In genomic region chr1:93142871-93143270, GRCm38 (mm10) we compare ENCODE assay signal across 25 mouse cellular contexts. TPM values are rescaled to one million over a fixed set of nuclear protein-coding genes. Genes with fewer than 3 reads are reported as not detected.
A peak's percentile ranks its signal among the peaks of the same experiment; 100 is the strongest.
DNase-seq lines count a peak whose midpoint lies in the region.
"Had no signal": no experiment of that assay in that cellular context is flagged by ENCODE, and none has a peak within 500 bp of the region (broad histone marks: within the 10 kb centered on the region; RNA-seq: fewer than 3 reads in every experiment).

No protein-coding gene starts in this region.

- DNase-seq in adrenal gland, adult 2 months = peak; percentile 35
- no peak for DNase-seq in adrenal gland, adult 18-20 months (ENCODE audit: low spot score in 2 of 2)
- DNase-seq in adrenal gland, postnatal 14 days = peak; percentile 59
- DNase-seq in adrenal gland, adult 8-10 months = no peak
- DNase-seq in adipocyte (ENCODE audit: low spot score) = peak; percentile 52
- no peak for DNase-seq in right cerebral cortex, adult 18-20 months
- DNase-seq: B cell, adult 2 months; cerebellum, adult 11-12 months; cerebellum, adult 2 months; cerebellum, adult 9-10 months; cerebellum, postnatal 10 days; cerebellum, postnatal 25 days; forebrain, postnatal 0 days had no signal

RNA-seq across cellular contexts. Expression of gene Agxt, which starts 7.8 kb away (rescaled TPM):
- total RNA-seq in adrenal gland, adult 2 months (2021) = under 1 TPM in 1 of 2 experiments, not detected in 1; 0.92 TPM
- polyA plus RNA-seq in adrenal gland, adult 2 months (2012; rRNA removed) = 0.44 TPM in 1 of 2 replicates, not detected in the other
- total RNA-seq in adrenal gland, adult 18-20 months (2021) = not detected
- 2.3 and 40.2 TPM in 2 replicates for total RNA-seq in adrenal gland, postnatal 14 days (2021)
- total RNA-seq in adrenal gland, adult 8-10 months (2022) = under 1 TPM in 1 of 4 experiments, not detected in 3; 0.26 TPM
- total RNA-seq: CH12.LX; forebrain, postnatal 0 days; G1E had no signal
- polyA plus RNA-seq: activated CD4-positive, CD25-positive, alpha-beta regulatory T cell, adult 4 months; CD4-positive, CD25-positive, alpha-beta regulatory T cell, adult 4 months; cerebellum, adult 2 months; cortical plate, adult 2 months; embryonic facial prominence, embryonic 10.5 days; embryonic facial prominence, embryonic 12.5 days; embryonic facial prominence, embryonic 14.5 days; forebrain, embryonic 11.5 days; forebrain, embryonic 13.5 days; forebrain, embryonic 15.5 days; forebrain, postnatal 0 days; G1E; Patski had no signal

RNA-seq across cellular contexts. Expression of gene 2310007B03Rik, which starts 17.9 kb away (rescaled TPM):
- total RNA-seq in adrenal gland, adult 2 months (2021) = not detected
- not detected in 2 replicates for polyA plus RNA-seq in adrenal gland, adult 2 months (2012; rRNA removed)
- not detected for total RNA-seq in adrenal gland, adult 18-20 months (2021)
- not detected in 2 replicates for total RNA-seq in adrenal gland, postnatal 14 days (2021)
- total RNA-seq in adrenal gland, adult 8-10 months (2022) = not detected
- total RNA-seq: forebrain, postnatal 0 days had no signal
- polyA plus RNA-seq: activated CD4-positive, CD25-positive, alpha-beta regulatory T cell, adult 4 months; CD4-positive, CD25-positive, alpha-beta regulatory T cell, adult 4 months; cerebellum, adult 2 months; cortical plate, adult 2 months; G1E; Patski had no signal

RNA-seq across cellular contexts. Expression of gene Crocc2, which starts 25.7 kb away (rescaled TPM):
- total RNA-seq in adrenal gland, adult 2 months (2021) = not detected
- 0.02 TPM in 1 of 2 replicates, not detected in the other for polyA plus RNA-seq in adrenal gland, adult 2 months (2012; rRNA removed)
- total RNA-seq in adrenal gland, adult 18-20 months (2021) = under 1 TPM in 1 of 2 experiments, not detected in 1; 0.03 TPM
- total RNA-seq in adrenal gland, postnatal 14 days (2021) = 0.07 and 0.08 TPM in 2 replicates
- total RNA-seq in adrenal gland, adult 8-10 months (2022) = under 1 TPM in 2 of 4 experiments, not detected in 2; 0.03 TPM
- total RNA-seq: CH12.LX had no signal
- polyA plus RNA-seq: activated CD4-positive, CD25-positive, alpha-beta regulatory T cell, adult 4 months; CD4-positive, CD25-positive, alpha-beta regulatory T cell, adult 4 months; G1E had no signal

RNA-seq across cellular contexts. Expression of gene Kif1a, which starts 41.1 kb away (rescaled TPM):
- 10 to 100 TPM; 33.6 to 43.0 TPM for total RNA-seq in adrenal gland, adult 2 months (2021)
- polyA plus RNA-seq in adrenal gland, adult 2 months (2012; rRNA removed) = 25.7 and 29.0 TPM in 2 replicates
- total RNA-seq in adrenal gland, adult 18-20 months (2021) = 10 to 100 TPM; 37.9 to 38.1 TPM
- 18.5 and 25.5 TPM in 2 replicates for total RNA-seq in adrenal gland, postnatal 14 days (2021)
- 10 to 100 TPM; 55.1 to 76.1 (median 69.1) TPM for total RNA-seq in adrenal gland, adult 8-10 months (2022)
- polyA plus RNA-seq: activated CD4-positive, CD25-positive, alpha-beta regulatory T cell, adult 4 months; CD4-positive, CD25-positive, alpha-beta regulatory T cell, adult 4 months; Patski had no signal

Comparison
In these comparisons a context has a peak if more than half of its experiments do, and no peak if none do; other contexts are left out.
1. DNase-seq: peak in adrenal gland, adult 2 months (single experiment), adrenal gland, postnatal 14 days (single experiment) and adipocyte (single experiment); none in adrenal gland, adult 18-20 months (0 of 2), adrenal gland, adult 8-10 months (single experiment) and right cerebral cortex, adult 18-20 months (single experiment).